Mouse (Mus musculus): ENCODE measurements around the gene Tmem255b. TPM values are rescaled to one million over a fixed set of nuclear protein-coding genes. Genes with fewer than 3 reads are reported as not detected.

Gene Tmem255b
- polyA plus RNA-seq, 1 experiment from 2014 or later = 0.57 TPM

DNA sequence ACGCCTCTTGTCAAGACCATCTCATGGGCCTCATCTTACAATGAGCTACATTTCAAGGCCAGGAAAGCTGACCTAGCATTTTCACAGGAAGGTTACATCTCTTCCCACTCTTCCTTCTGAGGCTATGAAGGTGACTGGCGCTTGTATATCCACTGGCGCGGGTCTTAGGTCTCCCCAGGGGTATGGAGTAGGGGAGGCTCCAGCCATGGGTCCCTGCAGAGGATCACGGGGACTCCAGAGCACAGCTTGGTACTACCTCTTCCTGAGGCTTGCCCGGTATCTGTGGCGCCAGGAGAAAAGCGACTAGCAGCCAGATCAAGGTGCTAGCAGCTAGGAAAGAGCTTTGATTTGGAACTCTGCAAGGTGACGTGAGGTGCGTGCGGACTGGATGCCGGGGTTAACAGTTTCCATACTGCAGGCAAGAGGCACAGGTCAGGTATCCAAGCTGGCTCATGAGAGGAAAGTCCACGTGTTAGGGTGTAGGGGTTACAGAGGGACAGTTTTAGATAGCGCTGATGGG, 56.6 kb downstream of the Tmem255b start:
- H3K36me3 ChIP-seq (ENCODE audit: insufficient read depth, low read length) = no peaks in the 10 kb centered on the region
- TF ChIP-seq EP300 (IDR thresholded peaks at IDR 0.05) (no peak), CTCF (IDR thresholded peaks at IDR 0.05) (no peak)
- H3K27ac ChIP-seq (ENCODE audit: low read length) = no peak overlapping the region
- no peaks in the 10 kb centered on the region for H3K9me3 ChIP-seq (ENCODE audit: low read length)
- no peak for ATAC-seq
- WGBS = 86% methylated on average over 14 of the region's 14 CpGs
- H3K4me2 ChIP-seq (replicated peaks; ENCODE audit: low read depth, low read length) = no peak overlapping the region
- peaks cover 30% of the 10 kb centered on the region; the same call in 1 of the 2 replicates for H3K4me1 ChIP-seq (ENCODE audit: insufficient read depth, low read depth, low read length)
- no peak overlapping the region for H3K9ac ChIP-seq (replicated peaks; ENCODE audit: low read depth)
- no peaks in the 10 kb centered on the region for H3K27me3 ChIP-seq (replicated peaks; ENCODE audit: insufficient read depth, low read length)
- DNase-seq (ENCODE audit: low spot score) = no peak
- no peak overlapping the region for H3K4me3 ChIP-seq (ENCODE audit: low read depth, low read length)

DNA sequence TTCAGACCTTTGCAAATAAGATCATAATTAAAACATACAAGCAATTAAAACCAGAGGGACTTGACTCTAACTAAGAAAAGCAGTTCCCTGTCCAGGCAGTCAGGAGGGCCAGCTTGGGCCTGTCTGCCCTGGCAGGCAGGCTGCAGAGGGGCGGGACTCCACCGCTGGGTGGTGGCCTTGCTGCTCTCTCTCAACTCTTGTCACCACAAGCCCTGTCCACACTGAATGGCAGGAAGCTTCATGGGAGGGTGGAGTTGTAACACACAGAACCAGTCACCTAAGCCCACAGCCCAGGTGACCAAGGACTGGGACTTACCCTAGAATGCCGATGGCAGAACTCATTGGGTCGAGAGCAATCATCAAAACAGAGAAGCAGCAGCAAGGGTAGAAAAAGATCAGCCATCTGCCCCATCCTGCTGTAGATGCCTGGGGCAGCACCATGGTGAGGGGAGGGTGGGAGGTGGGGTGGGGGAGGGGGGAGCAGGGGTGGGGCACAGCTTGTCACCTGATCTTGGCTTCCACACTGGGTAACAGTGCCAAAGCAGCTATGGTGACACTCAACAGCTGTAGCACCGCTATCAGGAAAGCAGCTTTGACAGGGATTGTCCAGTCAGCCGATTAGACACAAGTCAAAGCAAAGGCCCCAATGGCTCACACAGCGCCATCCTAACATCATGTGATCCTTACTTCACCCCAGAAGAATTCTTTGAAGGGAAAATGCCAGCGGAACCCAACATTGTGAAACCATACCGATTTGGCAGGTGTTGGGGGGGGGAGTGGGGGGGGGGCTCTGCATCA, 57.4 kb downstream of the Tmem255b start:
- no peaks in the 10 kb centered on the region for H3K36me3 ChIP-seq (ENCODE audit: insufficient read depth, low read length)
- no peak overlapping the region for H3K27ac ChIP-seq (ENCODE audit: low read length)
- peak; percentile 41; the same call in 1 of the 2 replicates for TF ChIP-seq CTCF (IDR thresholded peaks at IDR 0.05)
- TF ChIP-seq EP300 (IDR thresholded peaks at IDR 0.05) = no peak
- ATAC-seq = peak; percentile 71
- H3K9me3 ChIP-seq (ENCODE audit: low read length) = no peaks in the 10 kb centered on the region
- no peak overlapping the region for H3K9ac ChIP-seq (replicated peaks; ENCODE audit: low read depth)
- H3K4me1 ChIP-seq (ENCODE audit: insufficient read depth, low read depth, low read length) = peaks cover 30% of the 10 kb centered on the region; the same call in 1 of the 2 replicates
- no peaks in the 10 kb centered on the region for H3K27me3 ChIP-seq (replicated peaks; ENCODE audit: insufficient read depth, low read length)
- peak overlapping the region; percentile 90 for H3K4me2 ChIP-seq (replicated peaks; ENCODE audit: low read depth, low read length)
- 31% methylated on average over 9 of the region's 9 CpGs for WGBS
- peak overlapping the region; percentile 54; the same call in 1 of the 2 replicates for H3K4me3 ChIP-seq (ENCODE audit: low read depth, low read length)
- DNase-seq (ENCODE audit: low spot score) = peak; percentile 78

DNA sequence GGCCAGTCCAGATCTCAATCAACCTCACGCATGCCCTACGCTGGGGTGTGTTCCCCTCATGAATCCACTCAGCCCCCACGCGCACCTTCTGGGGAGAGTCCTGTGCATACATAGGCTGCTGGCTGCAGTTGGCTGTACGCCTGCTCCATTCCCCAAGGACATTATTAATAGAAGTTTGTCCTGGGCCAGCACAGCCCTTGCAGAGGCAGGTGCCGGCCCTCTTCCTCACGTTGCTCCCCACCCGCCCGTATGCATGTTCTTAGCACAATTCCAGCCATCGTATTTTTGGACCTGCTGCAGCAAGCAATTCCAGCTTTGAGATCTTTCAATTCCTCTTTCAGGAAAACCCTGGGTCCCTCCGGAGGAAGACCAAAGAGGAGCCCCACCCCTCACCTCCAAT, 58.0 kb downstream of the Tmem255b start:
- no peak overlapping the region for H3K27ac ChIP-seq (ENCODE audit: low read length)

DNA sequence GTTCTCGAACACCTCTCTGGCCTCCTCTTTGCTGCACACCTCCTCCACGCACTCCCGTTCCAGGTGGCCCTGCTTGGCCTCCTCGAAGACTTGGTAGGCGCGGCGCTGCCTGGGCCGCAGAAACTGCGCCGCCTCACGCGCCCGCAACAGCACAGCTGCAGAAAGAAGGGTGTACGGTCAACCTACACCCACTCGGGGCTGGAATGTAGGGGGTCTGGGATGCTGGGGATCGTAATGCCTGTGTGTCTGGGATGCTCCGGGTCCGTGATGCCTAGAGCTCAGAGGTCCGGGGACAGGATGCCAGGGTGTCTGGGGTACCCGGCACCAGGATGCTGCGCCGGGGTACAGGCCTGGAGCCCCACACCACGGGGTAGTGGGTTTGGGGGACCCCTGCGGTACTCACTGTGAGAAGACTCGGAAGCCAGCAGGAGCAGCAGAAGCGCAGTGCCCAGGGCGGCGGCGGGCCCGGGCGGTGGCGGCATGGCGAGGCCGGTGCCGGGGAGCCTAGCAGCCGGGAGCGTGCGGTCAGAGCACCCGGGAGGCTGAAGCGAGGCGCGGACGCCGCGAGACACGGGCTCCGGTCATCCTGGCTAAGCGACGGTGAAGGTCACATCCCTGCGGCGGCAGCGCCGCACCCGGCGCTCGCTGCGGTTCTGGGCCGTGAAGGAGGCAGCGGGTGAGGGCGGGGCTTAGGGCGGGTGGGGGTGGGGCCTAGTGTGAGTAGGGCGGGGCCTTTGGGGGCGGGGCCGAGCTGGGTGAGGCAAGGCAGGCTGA, 59.1 kb downstream of the Tmem255b start, which contains the start of gene Gas6:
Gas6 (minus strand) TSS at position 633 of the 774 bp plus-strand sequence.
- Histone ChIP-seq H3K27ac (ENCODE audit: low read length) (peak within 1 kb of the TSS; percentile 27; the same call in 1 of the 2 replicates), H3K4me2 (replicated peaks; ENCODE audit: low read depth, low read length) (peak within 1 kb of the TSS; percentile 90), H3K27me3 (replicated peaks; ENCODE audit: insufficient read depth, low read length) (no peaks in the 10 kb centered on the region), H3K9ac (replicated peaks; ENCODE audit: low read depth) (peak within 1 kb of the TSS; percentile 40), H3K9me3 (ENCODE audit: low read length) (no peaks in the 10 kb centered on the region), H3K36me3 (ENCODE audit: insufficient read depth, low read length) (no peaks in the 10 kb centered on the region), H3K4me3 (ENCODE audit: low read depth, low read length) (peak within 1 kb of the TSS; percentile 54), H3K4me1 (ENCODE audit: insufficient read depth, low read depth, low read length) (peaks cover 30% of the 10 kb centered on the region; the same call in 1 of the 2 replicates)
- DNase-seq (ENCODE audit: low spot score) = peak; percentile 58
- peak; percentile 52 for ATAC-seq
- WGBS = 2% methylated on average over 49 of the region's 64 CpGs
- 0 out of 2 replicates have a peak, but pooled peaks have one; percentile 10 for TF ChIP-seq CTCF (IDR thresholded peaks at IDR 0.05)
- no peak for TF ChIP-seq EP300 (IDR thresholded peaks at IDR 0.05)

More for the DNA sequence above, 58.0 kb downstream of the Tmem255b start:
- H3K27me3 ChIP-seq (replicated peaks; ENCODE audit: insufficient read depth, low read length) = no peaks in the 10 kb centered on the region
- no peak overlapping the region for H3K9ac ChIP-seq (replicated peaks; ENCODE audit: low read depth)
- no peak for DNase-seq (ENCODE audit: low spot score)
- TF ChIP-seq CTCF (IDR thresholded peaks at IDR 0.05) (no peak), EP300 (IDR thresholded peaks at IDR 0.05) (no peak)
- peaks cover 30% of the 10 kb centered on the region; the same call in 1 of the 2 replicates for H3K4me1 ChIP-seq (ENCODE audit: insufficient read depth, low read depth, low read length)
- H3K9me3 ChIP-seq (ENCODE audit: low read length) = no peaks in the 10 kb centered on the region
- H3K4me3 ChIP-seq (ENCODE audit: low read depth, low read length) = peak overlapping the region; percentile 54; the same call in 1 of the 2 replicates
- no peaks in the 10 kb centered on the region for H3K36me3 ChIP-seq (ENCODE audit: insufficient read depth, low read length)
- peak; percentile 50 for ATAC-seq
- 28% methylated on average over 11 of the region's 11 CpGs for WGBS
- H3K4me2 ChIP-seq (replicated peaks; ENCODE audit: low read depth, low read length) = peak overlapping the region; percentile 90

DNA sequence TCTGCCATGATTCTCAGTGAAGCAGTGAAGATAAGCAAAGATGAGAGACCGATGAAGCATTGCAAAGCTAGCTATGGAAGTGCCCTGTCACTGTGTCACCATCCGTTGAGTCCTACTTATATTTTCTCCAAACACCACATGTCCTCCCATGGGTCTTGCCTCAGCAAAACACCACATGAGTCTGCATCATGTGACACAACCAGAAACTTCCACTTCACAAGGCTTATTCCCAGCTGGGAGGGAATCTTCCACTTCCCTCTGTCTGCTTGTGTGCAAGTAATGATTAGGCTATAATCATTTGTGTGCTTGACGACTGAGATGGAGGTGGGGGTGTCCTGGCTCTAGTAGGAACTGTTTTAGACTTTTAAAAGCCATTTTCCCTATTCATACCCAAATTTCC, 66.2 kb downstream of the Tmem255b start:
- Histone ChIP-seq H3K4me3 (ENCODE audit: low read depth, low read length) (no peak overlapping the region), H3K4me1 (ENCODE audit: insufficient read depth, low read depth, low read length) (no peaks in the 10 kb centered on the region; the same call in 1 of the 2 replicates), H3K9ac (replicated peaks; ENCODE audit: low read depth) (no peak overlapping the region), H3K36me3 (ENCODE audit: insufficient read depth, low read length) (no peaks in the 10 kb centered on the region), H3K27me3 (replicated peaks; ENCODE audit: insufficient read depth, low read length) (no peaks in the 10 kb centered on the region), H3K9me3 (ENCODE audit: low read length) (no peaks in the 10 kb centered on the region), H3K27ac (ENCODE audit: low read length) (no peak overlapping the region), H3K4me2 (replicated peaks; ENCODE audit: low read depth, low read length) (no peak overlapping the region)
- WGBS = 80% methylated on average over 3 of the region's 3 CpGs
- no peak for ATAC-seq
- no peak for DNase-seq (ENCODE audit: low spot score)
- no peak for TF ChIP-seq CTCF (IDR thresholded peaks at IDR 0.05)
- no peak for TF ChIP-seq EP300 (IDR thresholded peaks at IDR 0.05)
